Mouse (Mus musculus) adipocyte (in vitro differentiated cells): ENCODE measurements around the gene Irf7.

ENCODE experiments used
- DNase-seq: peaks from one replicate; pipeline ENCODE4 v3.0.0-alpha.2; 2016; ENCODE audit warnings: low spot score

Gene Irf7

GRCm38 (mm10) chr7:141219558-141220099 is 46.7 kb downstream of the Irf7 start:
- no peak for DNase-seq

- DNase-seq: no peak
These were observed 47.6 kb downstream of the Irf7 start for GRCm38 (mm10) chr7:141218557-141219133.

DNA sequence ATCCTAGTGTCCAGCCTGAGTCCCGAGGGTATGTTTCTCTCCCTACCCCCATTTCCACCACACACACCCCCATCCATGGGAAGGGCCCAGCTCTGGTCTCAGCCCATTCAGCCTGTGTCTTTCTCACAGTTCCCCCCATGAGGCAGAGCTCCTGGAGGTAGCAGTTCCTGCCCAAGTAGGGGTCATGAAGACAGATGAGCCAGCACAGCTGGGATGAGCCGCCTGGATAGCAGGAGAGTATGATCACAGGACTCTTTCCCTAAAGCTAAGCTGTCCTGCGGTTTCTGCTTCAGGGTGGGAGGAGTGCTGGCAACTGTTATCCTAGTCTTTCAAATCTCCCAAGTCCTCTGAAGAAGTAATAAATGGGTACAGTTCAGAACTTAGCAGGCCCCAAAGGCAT is 48.1 kb downstream of the Irf7 start:
- DNase-seq: no peak

- no peak for DNase-seq
These were observed 48.8 kb downstream of the Irf7 start for GRCm38 (mm10) chr7:141217343-141218013.

- no peak for DNase-seq
These were observed 49.4 kb downstream of the Irf7 start for GRCm38 (mm10) chr7:141216894-141217293.

DNA sequence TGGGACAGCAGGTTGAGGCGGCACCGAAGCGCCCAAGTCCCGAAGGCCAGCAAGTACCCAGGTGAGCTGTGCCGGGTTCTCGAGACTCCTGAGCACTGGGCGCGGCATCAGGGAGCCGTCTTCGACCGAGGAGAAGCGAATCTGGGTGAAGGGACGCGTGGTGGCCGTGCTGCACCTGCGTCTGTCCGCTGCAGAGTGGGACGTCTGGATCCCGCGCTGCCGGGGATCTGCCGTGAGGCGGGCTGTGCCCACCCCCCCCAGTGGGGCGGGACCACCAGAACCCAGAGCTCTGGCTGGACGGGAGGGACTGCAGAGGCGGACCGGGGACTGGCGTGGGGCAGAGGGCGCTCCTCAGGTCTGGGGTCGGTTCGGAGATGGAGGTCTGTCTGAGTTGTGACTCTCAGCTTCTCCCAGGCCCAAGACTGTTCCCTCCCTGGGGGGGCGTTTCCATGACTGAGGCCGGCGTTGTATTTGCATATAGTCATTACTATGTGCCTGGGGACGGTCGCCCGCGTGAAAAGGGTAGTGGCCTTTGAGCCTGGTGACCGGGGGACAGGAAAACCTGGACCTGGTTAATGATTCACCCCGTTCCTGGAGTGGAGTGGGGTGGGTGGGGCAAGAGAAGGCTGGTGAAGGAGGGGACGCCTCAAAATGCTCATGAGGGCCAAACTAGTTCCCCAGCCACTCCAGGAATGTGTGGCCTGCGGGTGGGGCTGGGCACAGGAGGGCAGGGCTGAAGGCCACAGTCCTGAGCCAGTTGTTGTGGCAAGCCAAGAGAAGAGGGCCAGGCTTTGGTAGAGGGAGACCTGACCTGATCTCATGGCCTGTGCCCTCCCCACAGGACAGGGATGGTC is 50.2 kb downstream of the Irf7 start:
- peak; percentile 53 for DNase-seq

GRCm38 (mm10) chr7:141215101-141215879 is 51.0 kb downstream of the Irf7 start, which contains the start of gene Rassf7:
Gene Rassf7 (plus strand): TSS chr7:141215860.
- peak; percentile 75 for DNase-seq

GRCm38 (mm10) chr7:141214310-141214709 is 52.0 kb downstream of the Irf7 start:
- no peak for DNase-seq

DNA sequence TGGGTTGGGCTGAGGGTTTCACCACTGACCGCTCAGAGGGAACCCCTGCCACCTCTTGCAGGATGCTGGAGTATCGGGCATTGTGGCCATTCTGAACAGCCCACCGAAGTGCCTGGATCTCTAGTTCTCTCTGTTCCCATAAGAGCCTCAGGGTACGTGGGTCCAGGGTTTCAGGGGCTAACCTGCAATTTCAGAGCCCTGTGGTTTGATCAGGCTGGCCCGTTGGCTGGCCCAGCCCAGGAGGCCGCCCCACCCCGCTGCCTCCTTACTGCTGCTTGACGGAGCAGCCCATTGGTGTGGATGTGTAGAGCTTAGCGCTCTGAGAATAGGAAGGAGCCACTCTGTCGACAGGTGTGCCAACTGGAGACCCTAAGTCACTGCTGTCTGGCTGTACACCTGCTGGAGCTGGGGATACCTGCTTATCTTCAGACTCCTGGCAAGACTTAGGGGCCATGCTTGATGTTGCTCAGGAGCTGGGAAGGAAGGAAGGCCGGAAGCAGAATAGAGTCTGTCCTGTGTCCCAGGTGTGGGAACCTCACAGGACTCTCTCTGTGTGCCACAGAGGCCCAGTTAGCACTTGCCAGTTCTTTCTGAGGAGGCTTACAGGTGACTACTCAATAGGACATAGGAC is 52.6 kb downstream of the Irf7 start, which contains the start of gene Lmntd2:
TSS of gene Lmntd2 (minus strand) at position 476 of the 631 bp plus-strand sequence.
- DNase-seq: no peak

- no peak for DNase-seq
These were observed 53.1 kb downstream of the Irf7 start for GRCm38 (mm10) chr7:141213133-141213532.
